Mouse (Mus musculus) liver, postnatal 0 days (tissue): ENCODE data around the gene Khk. TPM values are rescaled to one million over a fixed set of nuclear protein-coding genes. Genes with fewer than 3 reads are reported as not detected.

Experiments
- ATAC-seq: fragments of 200-750 bp; cut with Nextera tagmentation; 2 replicates; pipeline ENCODE4 v1.8.0; 2017; ENCODE audit warnings: mild to moderate bottlenecking, moderate library complexity
- DNase-seq: peaks from one replicate; pipeline ENCODE4 v3.0.0-alpha.2; 2016
- H3K27ac ChIP-seq: fragments of 300-500 bp; sonication (generic); 2 replicates; pipeline ENCODE4 v1.5.1; 2014; ENCODE audit warnings: antibody characterized with exemption, moderate library complexity, mild to moderate bottlenecking, low read depth
- H3K27me3 ChIP-seq: fragments of 300-500 bp; sonication (generic); 2 replicates; pipeline ENCODE4 v1.6.1; 2014; ENCODE audit warnings: low read length, control low read depth, mixed read lengths; ENCODE audit not compliant: insufficient read depth
- H3K36me3 ChIP-seq: fragments of 300-500 bp; sonication (generic); replicated peaks from 2 replicates; pipeline ENCODE4 v1.6.1; 2014; ENCODE audit warnings: mild to moderate bottlenecking, control low read depth, low read length, moderate library complexity, mixed read lengths; ENCODE audit not compliant: insufficient read depth
- H3K4me1 ChIP-seq: fragments of 300-500 bp; sonication (generic); 2 replicates; pipeline ENCODE4 v1.6.1; 2014; ENCODE audit warnings: antibody characterized with exemption, mild to moderate bottlenecking, control low read depth; ENCODE audit not compliant: insufficient read depth
- H3K4me2 ChIP-seq: fragments of 300-500 bp; sonication (generic); 2 replicates; pipeline ENCODE4 v1.6.1; 2014; ENCODE audit warnings: low read depth, mild to moderate bottlenecking, low read length, moderate library complexity, mixed read lengths
- H3K4me3 ChIP-seq: fragments of 300-500 bp; sonication (generic); 2 replicates; pipeline ENCODE4 v1.5.1; 2014; ENCODE audit warnings: low read depth, low read length
- H3K9ac ChIP-seq: fragments of 300-500 bp; sonication (generic); replicated peaks from 2 replicates; pipeline ENCODE4 v1.6.1; 2014; ENCODE audit warnings: mild to moderate bottlenecking, moderate library complexity
- H3K9me3 ChIP-seq: fragments of 300-500 bp; sonication (generic); 2 replicates; pipeline ENCODE4 v1.6.1; 2016; ENCODE audit warnings: mild to moderate bottlenecking, control low read depth, low read length, mixed read lengths
- CTCF ChIP-seq: sonication (generic); IDR thresholded peaks from 2 replicates; pipeline ENCODE4 v1.5.1; 2016; ENCODE audit warnings: antibody characterized with exemption, low read depth
- EP300 ChIP-seq: IDR thresholded peaks from 2 replicates; pipeline ENCODE4 v1.6.1; 2016; ENCODE audit warnings: antibody characterized with exemption, low read depth, mild to moderate bottlenecking
- WGBS: fragments of 180-500 bp; shearing (Covaris S2); extraction: QIAGEN DNeasy Blood & Tissue Kit; methylation state at CpG from one replicate; pipeline ENCODE4 v1.1.7; 2014; ENCODE audit not compliant: insufficient replicate concordance; 5-methylcytosine and 5-hydroxymethylcytosine counted together
- polyA plus RNA-seq: library from polyadenylated mRNA; unstranded; fragments of >200 nt; fragmentation: Nextera tagmentation; extraction: Ambion mirVana; gene quantifications from 2 replicates; pipeline ENCODE4 v1.2.1, GENCODE M21; 2015

The Khk gene
- polyA plus RNA-seq, 1 experiment from 2014 or later: 56.9 TPM

DNA sequence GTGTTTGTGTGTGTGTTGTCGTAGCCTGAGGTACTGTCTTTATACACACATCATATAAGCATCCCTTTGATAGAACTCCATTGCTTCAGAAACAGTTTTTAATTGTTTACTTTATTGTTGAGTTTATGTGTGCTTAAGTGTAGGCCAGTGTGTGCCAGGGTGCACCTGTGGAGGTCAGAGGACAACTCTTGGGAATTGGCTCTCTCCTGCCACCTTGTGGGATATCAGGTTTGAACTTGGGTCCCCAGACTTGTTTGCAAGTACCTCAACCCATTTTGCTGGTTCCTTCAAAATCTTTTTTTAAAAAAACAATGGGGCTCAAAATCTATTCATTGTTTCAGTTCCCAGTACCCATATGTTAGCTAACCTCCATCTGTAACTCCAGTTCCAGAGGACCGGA is 21.8 kb downstream of the Khk start:
- peak; percentile 50 for DNase-seq
- H3K4me3 ChIP-seq: no peak overlapping the region
- no peak overlapping the region for H3K9ac ChIP-seq
- no peak overlapping the region for H3K4me2 ChIP-seq
- TF ChIP-seq CTCF (peak; percentile 62), EP300 (no peak)
- no peaks in the 10 kb centered on the region for H3K4me1 ChIP-seq
- no peak for ATAC-seq
- WGBS: 95% methylated on average over 2 of the region's 2 CpGs
- H3K9me3 ChIP-seq: no peaks in the 10 kb centered on the region
- no peaks in the 10 kb centered on the region for H3K27me3 ChIP-seq
- H3K36me3 ChIP-seq: no peaks in the 10 kb centered on the region
- H3K27ac ChIP-seq: no peak overlapping the region

DNA sequence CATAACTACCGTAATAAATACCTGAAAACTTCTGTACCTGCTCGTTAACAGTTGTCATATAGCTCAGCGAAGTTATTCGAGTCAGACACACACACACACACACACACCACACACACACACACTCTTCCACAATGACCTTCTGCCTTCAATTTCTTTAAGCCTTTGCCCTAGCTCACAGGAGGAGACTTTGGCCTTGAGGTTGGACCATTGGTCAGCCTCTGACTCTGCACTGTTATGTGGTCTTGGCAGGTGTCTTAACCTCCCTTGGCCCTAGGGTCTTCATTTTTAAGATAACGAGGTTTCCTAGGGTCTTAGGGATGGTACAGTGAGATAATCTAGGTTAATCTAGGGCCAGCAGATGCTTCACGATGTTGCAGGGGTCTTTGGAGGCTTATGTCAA is 23.1 kb downstream of the Khk start:
- peak overlapping the region; percentile 71; the same call in 1 of the 2 replicates for H3K4me2 ChIP-seq
- WGBS: 85% methylated on average over 6 of the region's 6 CpGs
- H3K27me3 ChIP-seq: no peaks in the 10 kb centered on the region
- no peak for DNase-seq
- no peak overlapping the region for H3K9ac ChIP-seq
- no peak overlapping the region for H3K27ac ChIP-seq
- H3K4me3 ChIP-seq: no peak overlapping the region
- TF ChIP-seq CTCF: no peak
- no peak for TF ChIP-seq EP300
- H3K4me1 ChIP-seq: no peaks in the 10 kb centered on the region
- no peaks in the 10 kb centered on the region for H3K9me3 ChIP-seq
- no peaks in the 10 kb centered on the region for H3K36me3 ChIP-seq
- no peak for ATAC-seq

DNA sequence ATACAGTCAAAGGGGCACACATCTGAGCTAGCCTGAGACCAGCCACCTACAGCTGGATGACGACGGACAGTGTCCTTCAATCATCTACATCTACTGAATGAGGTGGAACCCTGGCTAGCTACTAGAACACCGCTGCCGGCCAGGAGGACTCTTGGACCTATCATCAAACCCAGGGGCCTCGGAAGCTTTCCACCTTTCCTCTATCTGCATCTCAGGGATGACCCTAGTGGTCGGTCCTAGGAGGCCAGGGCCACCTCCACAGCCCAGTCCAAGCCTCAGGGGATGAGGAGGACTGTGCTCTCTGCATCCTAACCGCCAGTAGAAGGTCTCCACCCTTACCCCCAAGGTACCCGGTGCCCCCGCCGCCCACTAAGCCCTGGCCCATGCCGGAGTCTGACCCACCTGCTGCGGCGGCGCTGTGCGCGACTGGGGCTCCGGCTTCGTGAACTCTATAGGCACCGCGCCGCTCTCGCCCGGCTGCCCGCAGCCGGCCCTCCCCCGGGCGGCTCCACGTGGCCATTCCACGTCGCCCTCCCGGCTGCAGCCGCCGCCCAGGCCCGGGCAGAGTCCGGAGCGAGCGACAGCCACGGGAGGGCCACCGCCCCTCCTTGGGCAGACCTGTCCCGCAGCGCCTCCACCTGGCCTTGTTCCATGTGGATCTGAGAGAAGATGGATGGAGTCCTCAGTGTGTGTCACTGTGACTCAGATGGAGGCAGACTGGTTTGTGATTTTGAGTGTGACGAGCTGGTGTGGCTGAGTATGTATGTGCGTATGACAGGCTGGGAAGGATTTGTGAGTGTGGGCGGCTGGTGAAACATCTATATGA is 23.9 kb downstream of the Khk start, which contains the start of gene Cgref1:
Gene Cgref1 (minus strand): TSS at position 636 of the 826 bp plus-strand sequence.
- H3K9ac ChIP-seq: peak within 1 kb of the TSS; percentile 56
- H3K4me1 ChIP-seq: peaks cover under 1% of the 10 kb centered on the region; the same call in 1 of the 2 replicates
- peak within 1 kb of the TSS; percentile 41 for H3K4me3 ChIP-seq
- 9% methylated on average over 39 of the region's 44 CpGs for WGBS
- H3K4me2 ChIP-seq: peak within 1 kb of the TSS; percentile 71
- no peaks in the 10 kb centered on the region for H3K27me3 ChIP-seq
- H3K9me3 ChIP-seq: no peaks in the 10 kb centered on the region
- no peak for TF ChIP-seq EP300
- TF ChIP-seq CTCF: peak; percentile 68
- ATAC-seq (peak; percentile 64), DNase-seq (peak; percentile 79)
- H3K36me3 ChIP-seq: no peaks in the 10 kb centered on the region
- H3K27ac ChIP-seq: no peak within 1 kb of the TSS

DNA sequence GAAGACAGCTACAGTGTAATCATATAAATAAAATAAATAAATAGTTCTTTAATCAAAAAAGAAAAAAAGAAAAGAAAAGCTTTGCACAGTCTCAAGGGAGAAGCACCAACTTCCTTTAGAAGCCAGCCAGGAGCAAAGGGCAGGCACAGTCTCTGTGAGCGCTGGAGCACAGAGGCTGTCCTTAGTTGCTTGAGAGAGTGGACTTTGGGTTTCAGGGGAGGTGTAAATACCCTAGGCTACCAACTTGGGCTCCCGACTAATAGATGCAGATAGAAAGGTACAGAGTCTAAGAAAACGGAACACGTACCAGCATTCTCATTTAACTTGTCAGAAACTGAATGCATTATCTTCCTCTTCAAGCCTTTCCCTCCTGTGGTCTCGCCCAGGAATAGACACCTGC is 27.4 kb downstream of the Khk start:
- Histone ChIP-seq H3K27me3 (no peaks in the 10 kb centered on the region), H3K36me3 (peaks cover 13% of the 10 kb centered on the region), H3K4me1 (peaks cover 13% of the 10 kb centered on the region), H3K9me3 (no peaks in the 10 kb centered on the region), H3K9ac (no peak overlapping the region), H3K4me3 (no peak overlapping the region), H3K27ac (no peak overlapping the region), H3K4me2 (no peak overlapping the region)
- ATAC-seq (no peak), DNase-seq (no peak)
- 63% methylated on average over 5 of the region's 5 CpGs for WGBS
- TF ChIP-seq CTCF (no peak), EP300 (no peak)

DNA sequence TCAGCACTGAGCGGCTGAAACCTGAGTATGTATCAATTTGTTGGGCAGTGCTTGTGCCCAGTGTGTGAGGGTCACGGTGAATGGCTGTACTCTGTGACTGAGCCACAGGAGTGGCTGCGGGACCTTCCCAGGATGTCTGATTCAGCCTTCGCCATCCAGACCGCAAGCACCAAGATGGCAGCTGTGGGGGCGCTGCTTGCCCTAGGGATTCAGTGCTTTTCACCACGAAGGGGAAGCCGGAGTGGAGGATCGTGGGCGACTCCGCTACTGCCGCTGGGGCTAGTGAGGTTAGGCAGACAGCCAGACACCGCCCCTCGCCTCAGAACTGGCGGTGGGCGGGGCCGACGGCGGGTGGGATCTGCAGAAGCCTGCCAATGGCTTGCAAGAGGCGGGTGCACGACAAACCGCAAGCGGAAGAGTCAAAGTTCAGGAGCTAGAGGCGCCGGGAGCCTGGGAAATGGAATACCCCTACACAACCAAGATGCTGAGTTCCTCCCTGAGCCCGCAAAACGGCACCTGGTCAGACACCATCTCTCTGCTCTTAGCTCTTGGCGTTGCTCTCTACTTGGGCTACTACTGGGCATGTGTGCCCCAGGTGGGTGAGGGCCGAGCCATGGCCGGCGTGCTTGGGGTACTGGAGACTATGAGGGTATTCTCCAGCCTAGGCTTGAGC is 28.6 kb downstream of the Khk start:
- peaks cover 13% of the 10 kb centered on the region for H3K4me1 ChIP-seq
- peak; percentile 42 for TF ChIP-seq CTCF
- no peak for TF ChIP-seq EP300
- DNase-seq (peak; percentile 94), ATAC-seq (peak; percentile 88)
- H3K9me3 ChIP-seq: no peaks in the 10 kb centered on the region
- H3K27me3 ChIP-seq: no peaks in the 10 kb centered on the region
- peak overlapping the region; percentile 69 for H3K9ac ChIP-seq
- peak overlapping the region; percentile 69 for H3K4me3 ChIP-seq
- peak overlapping the region; percentile 86 for H3K27ac ChIP-seq
- peak overlapping the region; percentile 88 for H3K4me2 ChIP-seq
- peaks cover 24% of the 10 kb centered on the region for H3K36me3 ChIP-seq
- under 1% methylated on average over 31 of the region's 31 CpGs for WGBS

DNA sequence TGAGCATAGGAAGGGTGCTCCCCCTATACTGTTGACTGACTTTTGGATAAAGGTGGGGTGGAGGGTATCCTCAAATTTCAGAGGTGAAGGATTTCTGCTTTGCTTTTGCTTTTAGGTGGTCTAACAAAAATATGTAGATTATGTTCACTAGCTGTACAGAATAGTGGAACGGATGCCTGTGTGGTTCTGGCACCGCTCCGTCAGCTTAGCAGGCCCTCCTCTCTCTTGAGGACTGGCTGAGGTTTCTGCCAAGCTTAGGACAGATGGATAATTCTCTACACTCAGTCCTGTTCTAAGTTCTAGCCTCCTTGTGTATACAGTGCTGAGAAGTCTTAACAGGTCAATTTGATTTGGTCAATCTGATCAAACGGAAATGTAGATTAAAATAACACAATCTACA is 29.2 kb downstream of the Khk start:
- 0 out of 2 replicates have a peak, but pooled peaks have one; percentile 5 for ATAC-seq

More for the DNA sequence above, 29.2 kb downstream of the Khk start:
- H3K27me3 ChIP-seq: no peaks in the 10 kb centered on the region
- H3K4me1 ChIP-seq: peaks cover 13% of the 10 kb centered on the region
- peaks cover 31% of the 10 kb centered on the region for H3K36me3 ChIP-seq
- H3K27ac ChIP-seq: peak overlapping the region; percentile 86
- no peaks in the 10 kb centered on the region for H3K9me3 ChIP-seq
- peak overlapping the region; percentile 69 for H3K4me3 ChIP-seq
- no peak for DNase-seq
- WGBS: 54% methylated on average over 4 of the region's 4 CpGs
- TF ChIP-seq CTCF: no peak
- no peak for TF ChIP-seq EP300
- peak overlapping the region; percentile 69 for H3K9ac ChIP-seq
- H3K4me2 ChIP-seq: peak overlapping the region; percentile 88
